Mouse (Mus musculus) embryonic facial prominence, embryonic 12.5 days (tissue): Measurements from ENCODE around the gene Olfr115. TPM values are rescaled to one million over a fixed set of nuclear protein-coding genes. Genes with fewer than 3 reads are reported as not detected.

ENCODE experiments used
- ATAC-seq: fragments of 200-750 bp; cut with Nextera tagmentation; 2 replicates; pipeline ENCODE4 v1.8.0; 2017; ENCODE audit not compliant: insufficient number of reproducible peaks, insufficient read depth, low FRiP score, low TSS enrichment
- H3K27ac ChIP-seq: fragments of 300-500 bp; sonication (generic); 2 replicates; pipeline ENCODE4 v1.5.1; 2016; ENCODE audit warnings: mild to moderate bottlenecking
- H3K27me3 ChIP-seq: fragments of 300-500 bp; sonication (generic); 2 replicates; pipeline ENCODE4 v1.6.1; 2016; ENCODE audit warnings: mild to moderate bottlenecking, moderate library complexity
- H3K36me3 ChIP-seq: fragments of 300-500 bp; sonication (generic); 2 replicates; pipeline ENCODE4 v1.6.1; 2016; ENCODE audit warnings: mild to moderate bottlenecking
- H3K4me1 ChIP-seq: fragments of 300-500 bp; sonication (generic); 2 replicates; pipeline ENCODE4 v1.6.1; 2016
- H3K4me2 ChIP-seq: fragments of 300-500 bp; sonication (generic); replicated peaks from 2 replicates; pipeline ENCODE4 v1.6.1; 2016; ENCODE audit warnings: mild to moderate bottlenecking, moderate library complexity
- H3K4me3 ChIP-seq: fragments of 300-500 bp; sonication (generic); 2 replicates; pipeline ENCODE4 v1.5.1; 2016; ENCODE audit warnings: mild to moderate bottlenecking
- H3K9ac ChIP-seq: fragments of 300-500 bp; sonication (generic); 2 replicates; pipeline ENCODE4 v1.6.1; 2016; ENCODE audit warnings: mild to moderate bottlenecking, moderate library complexity
- H3K9me3 ChIP-seq: fragments of 300-500 bp; sonication (generic); 2 replicates; pipeline ENCODE4 v1.6.1; 2016; ENCODE audit warnings: mild to moderate bottlenecking, moderate library complexity
- WGBS: fragments of 180-500 bp; shearing (Covaris S2); methylation state at CpG from one replicate; pipeline ENCODE4 v1.1.7; 2016; 5-methylcytosine and 5-hydroxymethylcytosine counted together
- polyA plus RNA-seq: library from polyadenylated mRNA; unstranded; fragments of >200 nt; fragmentation: Nextera tagmentation; extraction: Ambion mirVana; gene quantifications from 2 replicates; pipeline ENCODE4 v1.2.1, GENCODE M21; 2016

Olfr115 gene
- polyA plus RNA-seq, result not detected in 2 replicates

GRCm38 (mm10) chr17:37627009-37627408 is at the start of gene Olfr115, which contains the start of gene Olfr116:
TSS of gene Olfr115 (minus strand) at chr17:37627109.
TSS of gene Olfr116 (minus strand) at chr17:37627199.
- Histone ChIP-seq H3K4me3 (no peak within 1 kb of the TSS), H3K4me2 (no peak within 1 kb of the TSS), H3K9ac (no peak within 1 kb of the TSS), H3K36me3 (no peaks in the 10 kb centered on the region), H3K9me3 (peaks cover 8% of the 10 kb centered on the region), H3K4me1 (no peaks in the 10 kb centered on the region), H3K27me3 (no peaks in the 10 kb centered on the region), H3K27ac (no peak within 1 kb of the TSS)
- WGBS, result 83% methylated on average over 2 of the region's 2 CpGs
- ATAC-seq, result no peak

DNA sequence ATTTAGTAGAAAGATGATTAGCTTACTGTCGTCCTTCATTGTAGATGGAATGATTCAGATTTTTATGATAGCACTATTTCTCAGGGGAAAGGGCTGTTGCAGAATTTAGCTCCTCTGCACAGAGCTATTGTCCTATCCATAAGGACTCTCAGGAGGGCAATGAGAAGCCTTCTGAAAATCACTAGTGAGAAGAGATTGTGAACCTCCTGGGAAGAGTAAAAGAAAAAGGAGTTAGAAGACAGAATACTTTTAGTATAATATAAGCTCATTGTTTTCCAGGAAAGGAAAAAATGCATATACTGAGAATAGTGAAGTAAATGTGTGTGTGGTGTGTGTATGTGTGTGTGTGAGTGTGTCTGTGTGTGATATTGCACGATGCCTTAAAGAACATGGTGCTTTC is 39.8 kb upstream of the Olfr115 start, which contains the start of gene Olfr118:
Gene Olfr118 (plus strand): TSS at position 301 of the 400 bp plus-strand sequence.
- no peaks in the 10 kb centered on the region for H3K36me3 ChIP-seq
- H3K27ac ChIP-seq, result no peak within 1 kb of the TSS
- no peak within 1 kb of the TSS for H3K4me3 ChIP-seq
- ATAC-seq, result no peak
- 73% methylated on average over 2 of the region's 2 CpGs for WGBS
- H3K4me2 ChIP-seq, result no peak within 1 kb of the TSS
- H3K9me3 ChIP-seq, result no peaks in the 10 kb centered on the region
- H3K4me1 ChIP-seq, result no peaks in the 10 kb centered on the region
- no peaks in the 10 kb centered on the region for H3K27me3 ChIP-seq
- no peak within 1 kb of the TSS for H3K9ac ChIP-seq

DNA sequence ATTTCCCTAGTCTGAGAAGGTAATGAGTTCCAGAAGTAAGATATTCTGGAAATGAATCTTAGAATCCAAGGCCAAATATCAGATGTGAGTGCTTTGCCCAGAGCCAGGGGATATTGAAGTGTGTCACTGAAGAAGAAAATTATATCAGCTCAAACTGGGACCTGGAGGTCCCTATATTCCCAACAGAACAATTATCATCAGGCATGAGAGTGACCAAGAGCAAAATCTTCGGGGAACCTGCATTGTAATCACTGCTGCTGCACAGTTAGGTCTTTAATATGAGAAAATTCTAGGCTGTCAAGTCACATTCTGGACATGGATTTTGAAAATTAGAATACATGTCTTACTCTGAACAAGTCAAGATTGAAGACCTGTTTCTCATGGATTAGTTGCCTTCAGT is 36.8 kb upstream of the Olfr115 start, which contains the start of gene Olfr117:
Gene Olfr117 (minus strand): TSS at position 101 of the 400 bp plus-strand sequence.
- Histone ChIP-seq H3K9ac (no peak within 1 kb of the TSS), H3K27me3 (no peaks in the 10 kb centered on the region), H3K36me3 (no peaks in the 10 kb centered on the region), H3K27ac (no peak within 1 kb of the TSS), H3K9me3 (no peaks in the 10 kb centered on the region), H3K4me1 (no peaks in the 10 kb centered on the region), H3K4me2 (no peak within 1 kb of the TSS), H3K4me3 (no peak within 1 kb of the TSS)
- WGBS, result 55% methylated on average over 1 of the region's 1 CpGs
- no peak for ATAC-seq

DNA sequence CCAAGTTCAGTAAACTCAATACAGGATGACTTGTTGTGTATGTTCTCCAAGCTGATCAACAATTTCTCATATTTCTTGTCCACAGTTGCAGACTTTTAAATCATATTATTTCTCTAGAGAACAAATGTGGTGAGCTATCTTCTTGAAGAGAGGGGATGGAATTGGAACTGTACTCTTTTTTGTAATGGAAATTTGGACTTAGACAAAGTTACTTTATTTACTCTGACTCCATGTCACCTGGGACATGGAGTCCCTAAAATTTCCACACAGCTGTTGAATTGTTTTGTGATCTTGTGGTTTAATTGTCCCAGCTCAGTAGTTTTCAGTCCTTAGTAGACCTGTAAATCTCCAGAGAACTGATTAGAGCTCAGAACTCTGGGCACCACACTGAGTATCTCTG is 34.3 kb downstream of the Olfr115 start, which contains the start of gene Olfr114:
Gene Olfr114 (minus strand): TSS at position 101 of the 400 bp plus-strand sequence.
- H3K9ac ChIP-seq, result no peak within 1 kb of the TSS
- H3K36me3 ChIP-seq, result no peaks in the 10 kb centered on the region
- H3K4me2 ChIP-seq, result no peak within 1 kb of the TSS
- H3K27ac ChIP-seq, result no peak within 1 kb of the TSS
- H3K9me3 ChIP-seq, result no peaks in the 10 kb centered on the region
- no peaks in the 10 kb centered on the region for H3K4me1 ChIP-seq
- H3K4me3 ChIP-seq, result no peak within 1 kb of the TSS
- no peak for ATAC-seq
- H3K27me3 ChIP-seq, result no peaks in the 10 kb centered on the region

- no peaks in the 10 kb centered on the region for H3K36me3 ChIP-seq
- H3K4me3 ChIP-seq, result no peak within 1 kb of the TSS
- H3K9me3 ChIP-seq, result no peaks in the 10 kb centered on the region
- no peaks in the 10 kb centered on the region for H3K27me3 ChIP-seq
- ATAC-seq, result no peak
- H3K9ac ChIP-seq, result no peak within 1 kb of the TSS
- no peaks in the 10 kb centered on the region for H3K4me1 ChIP-seq
- no peak within 1 kb of the TSS for H3K4me2 ChIP-seq
- no peak within 1 kb of the TSS for H3K27ac ChIP-seq
Measured at GRCm38 (mm10) chr17:37577563-37577962, 49.3 kb downstream of the Olfr115 start, which contains the start of gene Olfr113. TSS of gene Olfr113 (minus strand) at chr17:37577663.

DNA sequence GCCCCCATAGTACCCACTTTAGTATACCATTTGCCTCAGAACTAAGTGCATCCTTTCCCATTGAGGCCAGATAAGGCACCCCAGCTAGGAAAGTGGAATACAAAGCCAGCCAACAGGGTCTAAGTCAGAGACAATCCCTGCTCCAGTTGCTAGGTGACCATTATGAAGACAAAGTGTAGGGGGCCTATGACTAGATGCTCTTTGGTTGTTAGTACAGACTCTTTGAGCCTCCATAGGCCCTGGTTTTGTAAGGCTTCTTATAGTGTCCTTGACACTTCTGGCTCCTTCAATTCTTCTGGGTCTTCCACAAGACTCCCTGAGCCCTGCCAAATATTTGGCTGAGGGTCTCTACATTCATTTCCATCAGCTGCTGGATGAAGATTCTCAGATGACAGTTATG is 57.6 kb downstream of the Olfr115 start, which contains the start of gene Olfr112:
Gene Olfr112 (minus strand): TSS at position 101 of the 400 bp plus-strand sequence.
- no peak within 1 kb of the TSS for H3K9ac ChIP-seq
- H3K4me2 ChIP-seq, result no peak within 1 kb of the TSS
- H3K4me3 ChIP-seq, result no peak within 1 kb of the TSS
- H3K27me3 ChIP-seq, result no peaks in the 10 kb centered on the region
- H3K27ac ChIP-seq, result no peak within 1 kb of the TSS
- ATAC-seq, result no peak
- H3K36me3 ChIP-seq, result no peaks in the 10 kb centered on the region
- H3K4me1 ChIP-seq, result no peaks in the 10 kb centered on the region
- H3K9me3 ChIP-seq, result 0 out of 2 replicates have a peak, but pooled peaks cover 2% of the 10 kb centered on the region

Other genes starting within 250 kb of the Olfr115 start
- gene Olfr105-ps, start 248.1 kb downstream of the Olfr115 start, polyA plus RNA-seq, result not detected in 2 replicates
- gene Olfr106-ps, start 236.7 kb downstream of the Olfr115 start, polyA plus RNA-seq, result not detected in 2 replicates
- not detected in 2 replicates for gene Olfr107, start 227.9 kb downstream of the Olfr115 start, polyA plus RNA-seq
- gene Olfr108, start 181.6 kb downstream of the Olfr115 start, polyA plus RNA-seq, result not detected in 2 replicates
- not detected in 2 replicates for gene Olfr109, start 168.2 kb downstream of the Olfr115 start, polyA plus RNA-seq
- gene H2-M2, start 143.6 kb downstream of the Olfr115 start, polyA plus RNA-seq, result not detected in 2 replicates
- gene Olfr110, start 134.6 kb downstream of the Olfr115 start, polyA plus RNA-seq, result not detected in 2 replicates
- not detected in 2 replicates for gene Olfr111, start 119.1 kb downstream of the Olfr115 start, polyA plus RNA-seq
- not detected in 2 replicates for gene Olfr112, start 57.7 kb downstream of the Olfr115 start, polyA plus RNA-seq
- not detected in 2 replicates for gene Olfr113, start 49.4 kb downstream of the Olfr115 start, polyA plus RNA-seq
- not detected in 2 replicates for gene Olfr114, start 34.4 kb downstream of the Olfr115 start, polyA plus RNA-seq
- gene Olfr116, start 90 bp upstream of the Olfr115 start, polyA plus RNA-seq, result not detected in 2 replicates
- gene Olfr117, start 36.7 kb upstream of the Olfr115 start, polyA plus RNA-seq, result not detected in 2 replicates
- not detected in 2 replicates for gene Olfr118, start 39.9 kb upstream of the Olfr115 start, polyA plus RNA-seq
- not detected in 2 replicates for gene Olfr119, start 69.5 kb upstream of the Olfr115 start, polyA plus RNA-seq
- gene Olfr120, start 94.7 kb upstream of the Olfr115 start, polyA plus RNA-seq, result not detected in 2 replicates
- not detected in 2 replicates for gene Olfr121, start 121.7 kb upstream of the Olfr115 start, polyA plus RNA-seq
- not detected in 2 replicates for gene Olfr122, start 141.5 kb upstream of the Olfr115 start, polyA plus RNA-seq
- gene Olfr123, start 166.4 kb upstream of the Olfr115 start, polyA plus RNA-seq, result not detected in 2 replicates
- not detected in 2 replicates for gene Olfr124, start 172.8 kb upstream of the Olfr115 start, polyA plus RNA-seq
- not detected in 2 replicates for gene Olfr125, start 205.8 kb upstream of the Olfr115 start, polyA plus RNA-seq
- gene Olfr126, start 220.4 kb upstream of the Olfr115 start, polyA plus RNA-seq, result not detected in 2 replicates